Mouse (Mus musculus) thymus, adult 2 months (tissue): Measurements from ENCODE around the gene Ppcs.

Experiments used
- CTCF ChIP-seq: fragments of 200-500 bp; IDR thresholded peaks from 2 replicates; pipeline ENCODE4 v1.5.1; 2012; ENCODE audit warnings: mild to moderate bottlenecking, control low read depth, low read length, moderate library complexity, borderline replicate concordance; ENCODE audit not compliant: control insufficient read depth, poor library complexity, insufficient read depth; ENCODE audit errors: extremely low read depth
- POLR2A ChIP-seq: fragments of 200-500 bp; IDR thresholded peaks from 2 replicates; pipeline ENCODE4 v1.6.1; 2012; ENCODE audit warnings: mild to moderate bottlenecking, low read length, control low read depth, moderate library complexity; ENCODE audit not compliant: control insufficient read depth, poor library complexity, insufficient read depth; ENCODE audit errors: extremely low read depth

GRCm38 (mm10) chr4:119460296-119460695 lies 38.1 kb upstream of the Ppcs start:
- no peak for TF ChIP-seq POLR2A
- no peak for TF ChIP-seq CTCF
